Mouse (Mus musculus) CH12.LX (cell line): ENCODE measurements around the gene Hgd. TPM values are rescaled to one million over a fixed set of nuclear protein-coding genes. Genes with fewer than 3 reads are reported as not detected.
A peak's percentile ranks its signal among the peaks of the same experiment; 100 is the strongest.

ENCODE experiments used
- DNase-seq: peaks from one replicate; pipeline ENCODE4 v3.0.0-alpha.2; 2013; ENCODE audit errors: extremely low read depth
- H3K27ac ChIP-seq: 2 replicates; pipeline ENCODE4 v1.5.1; 2012; ENCODE audit warnings: low read depth, mild to moderate bottlenecking, control low read depth, moderate library complexity; ENCODE audit not compliant: insufficient read depth
- H3K27me3 ChIP-seq: replicated peaks from 2 replicates; pipeline ENCODE3; 2012; ENCODE audit warnings: inconsistent platforms
- H3K36me3 ChIP-seq, 2 experiments: replicated peaks in 1 of 2; 2 replicates each; pipeline versions ENCODE3 to v1.6.1; 2012; ENCODE audit warnings: inconsistent platforms in 1 of 2, low read length in 1 of 2, mild to moderate bottlenecking in 1 of 2, mixed read lengths in 1 of 2, moderate library complexity in 1 of 2; ENCODE audit not compliant: control insufficient read depth in 1 of 2, insufficient read depth in 1 of 2
- H3K4me1 ChIP-seq, 2 experiments: 2 replicates each; pipeline ENCODE4 v1.6.1; 2012; ENCODE audit warnings: inconsistent platforms in 1 of 2, moderate library complexity in 1 of 2; ENCODE audit not compliant: insufficient read depth in 2 of 2, control insufficient read depth in 1 of 2
- H3K4me2 ChIP-seq: 2 replicates; pipeline ENCODE4 v1.6.1; 2012; ENCODE audit warnings: low read depth, mild to moderate bottlenecking, control low read depth; ENCODE audit not compliant: poor library complexity, insufficient read depth, severe bottlenecking
- H3K4me3 ChIP-seq, 3 experiments: fragments of 150-350 bp in 1 of 3; sonication (generic) in 1 of 3; replicated peaks in 1 of 3; 2 replicates each; pipeline versions ENCODE3 to v1.5.1; 2011 to 2012; ENCODE audit warnings: low read depth in 2 of 3, low read length in 2 of 3, mild to moderate bottlenecking in 2 of 3, moderate library complexity in 2 of 3, control low read depth in 1 of 3, improper control_type of control experiment in 1 of 3, inconsistent platforms in 1 of 3, mixed read lengths in 1 of 3; ENCODE audit not compliant: poor library complexity in 1 of 3
- H3K79me2 ChIP-seq: replicated peaks from 2 replicates; pipeline ENCODE4 v1.6.1; 2012; ENCODE audit warnings: mild to moderate bottlenecking, moderate library complexity; ENCODE audit not compliant: control insufficient read depth, poor library complexity, insufficient read depth, severe bottlenecking; ENCODE audit errors: extremely low read depth
- H3K9ac ChIP-seq: 2 replicates; pipeline ENCODE4 v1.6.1; 2012; ENCODE audit warnings: low read depth, mild to moderate bottlenecking, control low read depth, moderate library complexity; ENCODE audit not compliant: insufficient read depth
- H3K9me3 ChIP-seq: replicated peaks from 2 replicates; pipeline ENCODE3; 2012; ENCODE audit warnings: low read length, inconsistent platforms, mixed read lengths
- BHLHE40 ChIP-seq: IDR thresholded peaks from 2 replicates; pipeline ENCODE4 v1.6.1; 2011; ENCODE audit warnings: mild to moderate bottlenecking, low read depth, low read length, improper control_type of control experiment
- CHD1 ChIP-seq: IDR thresholded peaks from 2 replicates; pipeline ENCODE4 v1.6.1; 2012; ENCODE audit warnings: low read depth, low read length, improper control_type of control experiment, inconsistent platforms
- CHD2 ChIP-seq: IDR thresholded peaks from 2 replicates; pipeline ENCODE4 v1.6.1; 2011; ENCODE audit warnings: low read length, improper control_type of control experiment
- CTCF ChIP-seq, 2 experiments: IDR thresholded peaks in 1 of 2; conservative IDR thresholded peaks in 1 of 2; 2 replicates each; pipeline ENCODE4 v1.5.1; 2011 to 2012; ENCODE audit warnings: low read depth in 2 of 2, low read length in 2 of 2, improper control_type of control experiment in 1 of 2, inconsistent platforms in 1 of 2, mild to moderate bottlenecking in 1 of 2, moderate library complexity in 1 of 2
- E2F4 ChIP-seq: IDR thresholded peaks from 2 replicates; pipeline ENCODE4 v1.6.1; 2011; ENCODE audit warnings: low read depth, low read length, improper control_type of control experiment; ENCODE audit not compliant: insufficient replicate concordance
- MAFK ChIP-seq: IDR thresholded peaks from 2 replicates; pipeline ENCODE4 v1.6.1; 2011; ENCODE audit warnings: low read length, improper control_type of control experiment; ENCODE audit not compliant: insufficient replicate concordance
- MEF2A ChIP-seq: IDR thresholded peaks from 2 replicates; pipeline ENCODE4 v1.6.1; 2014; ENCODE audit warnings: low read depth, mild to moderate bottlenecking, inconsistent platforms, low read length, improper control_type of control experiment, borderline replicate concordance
- MXI1 ChIP-seq: IDR thresholded peaks from 2 replicates; pipeline ENCODE4 v1.6.1; 2011; ENCODE audit warnings: mild to moderate bottlenecking, low read depth, low read length, improper control_type of control experiment
- MYC ChIP-seq: IDR thresholded peaks from 2 replicates; pipeline ENCODE4 v1.6.1; 2011; ENCODE audit warnings: low read depth, mild to moderate bottlenecking, improper control_type of control experiment, low read length
- NELFE ChIP-seq: IDR thresholded peaks from 2 replicates; pipeline ENCODE4 v1.6.1; 2011; ENCODE audit warnings: low read depth, low read length, improper control_type of control experiment
- NRF1 ChIP-seq: IDR thresholded peaks from 2 replicates; pipeline ENCODE4 v1.6.1; 2014; ENCODE audit warnings: low read depth, mild to moderate bottlenecking, inconsistent platforms, low read length, improper control_type of control experiment, moderate library complexity
- PAX5 ChIP-seq: IDR thresholded peaks from 2 replicates; pipeline ENCODE4 v1.6.1; 2012; ENCODE audit warnings: low read length, inconsistent platforms, mixed read lengths
- POLR2A ChIP-seq: IDR thresholded peaks from 2 replicates; pipeline ENCODE4 v1.6.1; 2011; ENCODE audit warnings: low read depth, mild to moderate bottlenecking, improper control_type of control experiment, low read length
- RAD21 ChIP-seq: IDR thresholded peaks from 2 replicates; pipeline ENCODE4 v1.6.1; 2011; ENCODE audit warnings: low read depth, mild to moderate bottlenecking, low read length, improper control_type of control experiment, moderate library complexity
- TBP ChIP-seq: conservative IDR thresholded peaks from 2 replicates; pipeline ENCODE4 v1.6.1; 2011; ENCODE audit warnings: low read depth, low read length, improper control_type of control experiment
- TCF12 ChIP-seq: IDR thresholded peaks from 2 replicates; pipeline ENCODE4 v1.6.1; 2014; ENCODE audit warnings: low read depth, mild to moderate bottlenecking, inconsistent platforms, low read length, improper control_type of control experiment
- UBTF ChIP-seq: IDR thresholded peaks from 2 replicates; pipeline ENCODE4 v1.6.1; 2012; ENCODE audit warnings: low read depth, mild to moderate bottlenecking, inconsistent platforms, low read length, improper control_type of control experiment, moderate library complexity
- dilution Hi-C: fragments of 300-500 bp; cut with MboI; formaldehyde crosslinking; loops from 2 replicates; pipeline ENCODE4 v1.14.3; 2020; ENCODE audit warnings: low sequenced_read_pairs; ENCODE audit not compliant: extremely low pct_unique_long_range_greater_than_20kb, extremely low pct_ligation_motif_present
- in situ Hi-C: fragments of 300-500 bp; cut with MboI; formaldehyde crosslinking; loops from 3 replicates; pipeline ENCODE4 v1.14.3; 2019; ENCODE audit warnings: low sequenced_read_pairs, low pct_ligation_motif_present, low pct_unique_long_range_greater_than_20kb, mixed read lengths
- polyA plus RNA-seq: library from polyadenylated mRNA; unstranded; fragments of >175 nt; gene quantifications from 2 replicates; pipeline ENCODE4 v1.2.1, GENCODE M21; 2012; ENCODE audit warnings: low read depth; ENCODE audit not compliant: insufficient read length
- total RNA-seq, 2 experiments: library from RNA; depleted of rRNA; stranded (reverse); fragments of 300-350 nt in 1 of 2; fragments of >200 nt in 1 of 2; gene quantifications; 2 replicates each; pipeline ENCODE4 v1.2.3; 2012 to 2014

Hgd gene
- total RNA-seq (2012; rRNA removed) (not detected in 2 replicates), total RNA-seq (2014; rRNA removed) (not detected in 2 replicates), polyA plus RNA-seq (not detected in 2 replicates)

- Histone ChIP-seq H3K79me2 (no peaks in the 10 kb centered on the region), H3K27me3 (no peaks in the 10 kb centered on the region), H3K36me3 (no peaks in the 10 kb centered on the region), H3K9me3 (no peaks in the 10 kb centered on the region), H3K9ac (no peak within 1 kb of the TSS), H3K27ac (no peak within 1 kb of the TSS), H3K4me1 (no peaks in the 10 kb centered on the region), H3K4me3 (no peak within 1 kb of the TSS), H3K4me2 (no peak within 1 kb of the TSS)
- TF ChIP-seq BHLHE40: no peak
- TF ChIP-seq MEF2A: no peak
- no peak for TF ChIP-seq TBP
- no peak for TF ChIP-seq E2F4
- no peak for TF ChIP-seq CHD1
- TF ChIP-seq MAFK: no peak
- TF ChIP-seq CHD2: no peak
- no peak for TF ChIP-seq UBTF
- TF ChIP-seq CTCF (conservative IDR thresholded peaks at IDR 0.05 in 1 of 2, IDR thresholded peaks at IDR 0.05 in 1 of 2; ENCODE audit: low read depth in 2 of 2, low read length in 2 of 2): no peak
- TF ChIP-seq RAD21: no peak
- TF ChIP-seq POLR2A: no peak
- TF ChIP-seq MXI1: no peak
- no peak for TF ChIP-seq NELFE
- no peak for TF ChIP-seq MYC
- TF ChIP-seq PAX5: no peak
- TF ChIP-seq NRF1: no peak
- no peak for DNase-seq
- in situ Hi-C loops (no loop called here), dilution Hi-C loops (no loop called here)
These were observed at the start of gene Hgd for GRCm38 (mm10) chr16:37579994-37580393. Gene Hgd (plus strand): TSS chr16:37580153.

- peaks cover 3% of the 10 kb centered on the region for H3K9me3 ChIP-seq
- dilution Hi-C loops: no loop called here
- no peak overlapping the region for H3K27ac ChIP-seq
- TF ChIP-seq TCF12 (no peak), POLR2A (peak; percentile 0; the same call in 1 of the 2 replicates)
- no peak overlapping the region for H3K9ac ChIP-seq
- H3K36me3 ChIP-seq: peaks cover 42 to 81% of the 10 kb centered on the region in 2 experiments
- H3K4me2 ChIP-seq: no peak overlapping the region
- peaks cover 62% of the 10 kb centered on the region for H3K79me2 ChIP-seq
- in situ Hi-C loops: loop anchor here (10.0 kb wide), 1 partner anchor 155 kb away; no protein-coding TSS in a partner anchor
- no peak overlapping the region for H3K4me3 ChIP-seq
- DNase-seq: no peak
- H3K27me3 ChIP-seq: no peaks in the 10 kb centered on the region
- H3K4me1 ChIP-seq: peaks cover 13 to 54% of the 10 kb centered on the region in 2 experiments
These were observed 49.8 kb upstream of the Hgd start for GRCm38 (mm10) chr16:37530170-37530569.
